Mouse (Mus musculus) kidney, postnatal 0 days (tissue): ENCODE data around the gene Stk32c. TPM values are rescaled to one million over a fixed set of nuclear protein-coding genes. Genes with fewer than 3 reads are reported as not detected.

Experiments used
- ATAC-seq: fragments of 200-750 bp; cut with Nextera tagmentation; replicated peaks from 2 replicates; pipeline ENCODE4 v1.8.0; 2017; ENCODE audit warnings: low read depth, moderate number of reproducible peaks, moderate TSS enrichment, moderate library complexity; ENCODE audit not compliant: low FRiP score
- DNase-seq: peaks from one replicate; pipeline ENCODE4 v3.0.0-alpha.2; 2016; ENCODE audit warnings: low spot score
- H3K27ac ChIP-seq: fragments of 300-500 bp; sonication (generic); 2 replicates; pipeline ENCODE4 v1.5.1; 2014; ENCODE audit warnings: mild to moderate bottlenecking
- H3K27me3 ChIP-seq: fragments of 300-500 bp; sonication (generic); 2 replicates; pipeline ENCODE4 v1.6.1; 2014; ENCODE audit warnings: low read length, mixed read lengths; ENCODE audit not compliant: insufficient read depth
- H3K36me3 ChIP-seq: fragments of 300-500 bp; sonication (generic); 2 replicates; pipeline ENCODE4 v1.6.1; 2014; ENCODE audit warnings: low read length, mixed read lengths; ENCODE audit not compliant: insufficient read depth
- H3K4me1 ChIP-seq: fragments of 300-500 bp; sonication (generic); replicated peaks from 2 replicates; pipeline ENCODE4 v1.6.1; 2014; ENCODE audit warnings: antibody characterized with exemption, low read length, mixed read lengths; ENCODE audit not compliant: insufficient read depth
- H3K4me2 ChIP-seq: fragments of 300-500 bp; sonication (generic); 2 replicates; pipeline ENCODE4 v1.6.1; 2014; ENCODE audit warnings: mild to moderate bottlenecking, low read length, moderate library complexity, mixed read lengths
- H3K4me3 ChIP-seq: fragments of 300-500 bp; sonication (generic); replicated peaks from 2 replicates; pipeline ENCODE4 v1.5.1; 2014; ENCODE audit warnings: low read depth, low read length
- H3K9ac ChIP-seq: fragments of 300-500 bp; sonication (generic); 2 replicates; pipeline ENCODE4 v1.6.1; 2014; ENCODE audit warnings: low read depth, low read length
- H3K9me3 ChIP-seq: fragments of 300-500 bp; sonication (generic); replicated peaks from 2 replicates; pipeline ENCODE4 v1.6.1; 2016; ENCODE audit warnings: low read length, inconsistent platforms, mixed read lengths
- CTCF ChIP-seq: IDR thresholded peaks from 2 replicates; pipeline ENCODE4 v1.5.1; 2016; ENCODE audit warnings: antibody characterized with exemption, low read depth, mild to moderate bottlenecking, moderate library complexity
- WGBS: fragments of 180-500 bp; shearing (Covaris S2); extraction: QIAGEN DNeasy Blood & Tissue Kit; methylation state at CpG from one replicate; pipeline ENCODE4 v1.1.7; 2014; 5-methylcytosine and 5-hydroxymethylcytosine counted together
- polyA plus RNA-seq: library from polyadenylated mRNA; unstranded; fragments of >200 nt; fragmentation: Nextera tagmentation; extraction: Ambion mirVana; gene quantifications from 2 replicates; pipeline ENCODE4 v1.2.1, GENCODE M21; 2015

The Stk32c gene
- polyA plus RNA-seq, 1 experiment from 2014 or later: 0.25 TPM

DNA sequence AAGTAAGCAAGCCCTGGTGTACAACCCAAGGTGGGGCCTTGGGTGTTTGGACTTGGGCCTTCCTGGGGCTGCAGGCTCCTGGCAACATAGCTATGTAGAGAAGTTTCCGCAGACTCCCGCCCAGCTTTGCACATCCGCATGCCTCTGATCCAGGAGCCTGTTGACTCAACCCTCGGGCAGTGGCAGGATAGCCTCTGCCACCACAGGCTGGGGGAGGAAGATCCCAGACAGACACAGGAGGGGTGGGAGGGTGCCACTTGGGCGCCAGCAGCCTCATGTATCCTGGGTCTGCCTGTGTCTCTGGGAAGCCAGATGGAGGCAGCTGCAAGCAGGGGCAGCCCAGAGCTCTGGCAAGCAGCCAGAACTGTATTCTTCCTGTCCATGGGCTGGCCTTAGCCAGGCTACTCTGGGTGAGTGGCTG lies 38.8 kb upstream of the Stk32c start:
- Histone ChIP-seq H3K4me2 (0 out of 2 replicates have a peak overlapping the region, but pooled peaks have one; percentile 14), H3K27me3 (no peaks in the 10 kb centered on the region), H3K9ac (no peak overlapping the region; the same call in 1 of the 2 replicates), H3K4me3 (no peak overlapping the region), H3K4me1 (peaks cover 33% of the 10 kb centered on the region), H3K9me3 (no peaks in the 10 kb centered on the region), H3K27ac (peak overlapping the region; percentile 73), H3K36me3 (peaks cover 10% of the 10 kb centered on the region)
- ATAC-seq: peak; percentile 19; the same call in 1 of the 2 replicates
- 36% methylated on average over 5 of the region's 5 CpGs for WGBS
- peak; percentile 50 for DNase-seq
- no peak for TF ChIP-seq CTCF

DNA sequence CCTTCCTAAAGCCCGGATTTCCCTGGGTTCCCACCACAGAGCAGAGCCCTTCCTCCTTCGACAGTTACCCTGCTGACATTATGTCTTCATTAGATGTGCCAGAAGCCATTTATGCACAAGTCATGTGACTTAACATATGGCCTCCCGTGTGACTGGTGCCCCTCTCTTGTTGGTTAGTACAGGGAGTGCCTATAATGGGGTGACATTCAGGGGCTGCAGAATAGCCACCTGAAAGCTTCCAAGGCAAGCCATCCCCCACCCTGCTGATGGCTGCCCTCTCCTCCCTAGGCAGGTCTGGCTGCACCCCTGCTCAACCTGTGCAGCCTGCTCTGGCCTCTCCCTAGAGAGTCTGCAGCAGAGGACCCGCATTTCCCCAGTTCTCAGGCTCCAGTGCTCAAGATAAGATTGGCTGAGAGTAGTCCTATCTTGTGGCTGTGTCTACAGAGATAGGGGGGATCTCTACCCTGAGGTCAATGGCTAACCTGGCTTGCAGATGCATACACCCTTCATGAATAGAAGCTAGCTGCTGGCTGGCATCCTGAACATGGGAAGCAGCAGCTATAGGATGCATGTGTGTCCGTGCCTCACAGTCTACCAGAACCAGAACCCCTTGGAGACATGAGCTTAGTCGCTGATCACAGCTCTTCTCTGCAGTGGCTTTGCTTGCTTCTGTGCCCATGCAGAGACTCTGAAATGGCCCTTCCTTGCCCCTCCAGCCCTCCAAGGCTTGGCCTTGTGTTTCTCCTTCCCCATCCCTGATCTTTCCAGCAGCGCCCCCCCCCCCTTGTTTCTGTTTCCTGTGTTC lies 36.5 kb upstream of the Stk32c start:
- Histone ChIP-seq H3K4me2 (peak overlapping the region; percentile 91), H3K27ac (0 out of 2 replicates have a peak overlapping the region, but pooled peaks have one; percentile 84), H3K4me3 (peak overlapping the region; percentile 66; the same call in 1 of the 2 replicates), H3K36me3 (no peaks in the 10 kb centered on the region), H3K27me3 (no peaks in the 10 kb centered on the region), H3K9ac (peak overlapping the region; percentile 5; the same call in 1 of the 2 replicates), H3K4me1 (peaks cover 38% of the 10 kb centered on the region), H3K9me3 (no peaks in the 10 kb centered on the region)
- TF ChIP-seq CTCF: no peak
- 42% methylated on average over 7 of the region's 7 CpGs for WGBS
- DNase-seq (peak; percentile 15), ATAC-seq (no peak)

DNA sequence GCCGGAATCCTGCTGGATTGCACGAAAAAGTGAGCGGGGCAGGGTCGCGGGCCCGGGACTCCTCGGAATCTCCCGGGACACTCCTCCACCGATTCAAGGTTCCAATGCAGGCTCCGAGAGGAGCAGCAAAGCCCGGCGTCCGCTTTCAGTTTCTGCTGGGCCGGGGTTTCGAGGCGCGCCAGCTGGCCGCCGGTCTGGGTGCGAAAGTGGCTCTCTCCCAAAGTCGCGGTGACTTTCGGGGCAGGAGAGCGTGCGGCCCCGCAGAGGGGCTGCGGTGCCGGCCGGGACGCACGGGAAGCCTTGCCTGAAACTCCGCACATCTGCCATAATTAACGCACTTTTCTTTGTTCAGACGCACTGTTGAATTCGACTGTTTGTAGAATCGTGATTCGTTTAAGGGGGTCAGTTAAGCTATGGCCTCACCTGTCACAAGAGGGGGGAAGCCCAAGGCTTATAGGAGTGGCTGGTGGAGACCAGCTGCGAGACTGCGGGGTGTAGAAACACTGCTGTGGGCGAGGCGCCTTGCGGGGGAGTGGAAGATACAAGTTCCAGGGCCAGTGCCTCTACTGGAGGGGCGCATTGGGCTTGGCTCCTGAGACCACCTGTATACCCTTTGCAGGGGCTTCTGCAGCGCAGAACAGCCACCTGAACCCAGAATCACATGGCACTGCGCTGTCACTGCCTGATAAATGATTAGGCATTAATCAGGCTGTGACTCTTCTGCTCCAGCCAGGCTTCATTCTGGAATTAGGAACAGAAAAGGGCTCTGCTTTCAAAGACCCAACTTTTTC lies 35.7 kb upstream of the Stk32c start:
- TF ChIP-seq CTCF: no peak
- Histone ChIP-seq H3K9me3 (no peaks in the 10 kb centered on the region), H3K27ac (peak overlapping the region; percentile 84), H3K4me2 (peak overlapping the region; percentile 91), H3K9ac (peak overlapping the region; percentile 70), H3K4me1 (peaks cover 38% of the 10 kb centered on the region), H3K27me3 (no peaks in the 10 kb centered on the region), H3K36me3 (no peaks in the 10 kb centered on the region), H3K4me3 (peak overlapping the region; percentile 66)
- DNase-seq (peak; percentile 50), ATAC-seq (no peak; the same call in 1 of the 2 replicates)
- under 1% methylated on average over 42 of the region's 45 CpGs for WGBS

DNA sequence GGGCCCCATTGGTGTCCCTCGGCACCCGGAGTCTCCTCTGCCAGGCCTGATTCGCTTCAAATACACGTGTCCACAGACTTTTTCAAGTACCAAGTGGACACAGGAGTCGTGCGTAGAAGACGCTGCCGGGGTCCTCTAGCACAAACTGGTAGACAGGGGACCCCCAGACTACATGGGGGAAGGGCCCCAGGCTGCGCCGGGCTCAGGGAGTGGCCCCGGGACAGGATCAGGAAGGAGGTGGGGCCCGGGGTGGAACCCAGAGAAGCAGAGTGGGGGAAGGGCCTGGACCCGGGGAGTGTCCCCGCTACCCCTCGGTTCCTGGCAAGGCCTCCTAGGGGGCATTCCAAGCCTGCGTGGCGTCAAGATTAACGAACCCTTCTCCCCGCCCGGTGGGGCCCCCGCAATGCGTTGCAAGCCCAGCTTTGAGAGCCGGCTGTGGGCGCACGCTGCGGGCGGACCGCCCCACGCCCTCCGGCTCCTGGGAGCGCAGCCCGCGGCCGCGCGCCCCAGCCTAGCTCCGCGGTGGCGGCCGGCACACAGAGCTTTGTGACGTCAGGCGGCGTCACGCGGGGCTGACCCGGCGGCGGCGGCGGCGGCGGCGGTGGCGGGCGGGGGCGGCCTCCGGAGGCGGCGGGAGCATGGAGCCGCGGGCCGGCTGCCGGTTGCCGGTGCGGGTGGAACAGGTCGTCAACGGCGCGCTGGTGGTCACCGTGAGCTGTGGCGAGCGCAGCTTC lies 34.9 kb upstream of the Stk32c start, which contains the start of gene Pwwp2b:
Gene Pwwp2b, plus strand, starts transcription at position 602 of the 734 bp plus-strand sequence.
- no peaks in the 10 kb centered on the region for H3K27me3 ChIP-seq
- peak within 1 kb of the TSS; percentile 66 for H3K4me3 ChIP-seq
- H3K4me1 ChIP-seq: peaks cover 38% of the 10 kb centered on the region
- ATAC-seq: peak; percentile 81
- WGBS: under 1% methylated on average over 69 of the region's 72 CpGs
- H3K9me3 ChIP-seq: no peaks in the 10 kb centered on the region
- peak within 1 kb of the TSS; percentile 84 for H3K27ac ChIP-seq
- peak within 1 kb of the TSS; percentile 70 for H3K9ac ChIP-seq
- peak within 1 kb of the TSS; percentile 91 for H3K4me2 ChIP-seq
- TF ChIP-seq CTCF: no peak
- peak; percentile 66 for DNase-seq
- no peaks in the 10 kb centered on the region for H3K36me3 ChIP-seq

DNA sequence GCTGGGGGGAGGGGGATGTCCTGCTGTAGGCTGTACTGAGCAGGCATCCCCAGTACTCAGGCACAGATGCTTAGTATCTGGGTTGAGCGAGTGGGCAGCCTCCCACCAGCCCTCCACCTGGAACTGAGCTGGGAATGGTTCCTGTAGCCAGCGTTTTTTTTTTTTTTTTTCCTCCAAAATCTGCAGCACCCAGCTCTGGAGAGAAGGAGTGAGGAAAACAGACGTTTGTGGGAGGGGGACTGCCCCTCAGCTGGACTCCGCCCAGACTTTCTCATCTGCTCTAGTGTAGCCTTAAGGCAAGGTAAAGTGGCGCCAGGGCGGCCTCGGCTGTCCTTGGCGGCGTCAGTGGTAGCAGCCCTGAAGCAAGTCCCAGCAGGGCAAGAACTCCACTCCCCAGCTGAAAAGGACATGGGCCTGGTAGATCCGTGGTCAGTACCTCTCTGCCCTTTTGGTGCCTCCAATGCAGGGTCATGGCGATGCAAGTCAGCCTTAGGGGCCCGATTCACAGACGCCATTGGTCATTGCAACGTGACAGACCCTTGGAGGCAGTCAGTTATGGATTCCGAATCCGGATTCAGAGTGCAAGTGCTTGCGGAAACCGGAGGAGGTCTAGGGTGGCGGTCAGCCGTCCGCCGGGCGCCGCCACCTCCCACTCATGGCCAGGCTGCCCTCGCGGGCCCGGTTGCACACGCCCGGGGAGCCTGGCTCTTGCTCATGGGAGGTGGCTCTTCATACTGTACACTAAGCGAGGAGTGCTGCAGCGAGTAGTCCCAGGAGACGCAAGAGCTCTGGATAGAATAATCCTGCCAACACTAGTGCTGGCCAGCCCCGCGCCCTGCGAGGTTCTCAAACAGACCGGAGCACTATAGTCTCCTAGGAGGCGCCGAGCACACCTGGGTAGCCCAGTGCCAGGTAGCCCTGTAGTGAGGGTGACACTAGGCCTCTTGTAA lies 34.1 kb upstream of the Stk32c start:
- H3K27ac ChIP-seq: peak overlapping the region; percentile 84
- no peaks in the 10 kb centered on the region for H3K27me3 ChIP-seq
- 6% methylated on average over 38 of the region's 38 CpGs for WGBS
- H3K36me3 ChIP-seq: no peaks in the 10 kb centered on the region
- peaks cover 35% of the 10 kb centered on the region for H3K4me1 ChIP-seq
- peak; percentile 30 for ATAC-seq
- TF ChIP-seq CTCF: no peak
- DNase-seq: peak; percentile 65
- no peaks in the 10 kb centered on the region for H3K9me3 ChIP-seq
- H3K4me2 ChIP-seq: peak overlapping the region; percentile 91
- H3K9ac ChIP-seq: peak overlapping the region; percentile 70
- H3K4me3 ChIP-seq: peak overlapping the region; percentile 66
